Mouse (Mus musculus) myocyte (in vitro differentiated cells): ENCODE data around the gene Tulp3. TPM values are rescaled to one million over a fixed set of nuclear protein-coding genes. Genes with fewer than 3 reads are reported as not detected.
"Not testable (repeated sequence)": the region's sequence is repeated elsewhere in the genome, so short reads cannot be mapped to it uniquely, and the experiment has no call there.

Experiments
- H3K27me3 ChIP-seq: one replicate; pipeline ENCODE4 v1.6.1; 2011; ENCODE audit not compliant: control insufficient read depth, insufficient read depth, insufficient read length
- H3K36me3 ChIP-seq: one replicate; pipeline ENCODE4 v1.6.1; 2011; ENCODE audit not compliant: control insufficient read depth, insufficient read depth
- H3K4me2 ChIP-seq: one replicate; pipeline ENCODE4 v1.6.1; 2011; ENCODE audit warnings: low read depth, control low read depth
- H3K4me3 ChIP-seq: one replicate; pipeline ENCODE4 v1.5.1; 2011; ENCODE audit warnings: mild to moderate bottlenecking, control low read depth, moderate library complexity
- H3K79me2 ChIP-seq: one replicate; pipeline ENCODE4 v1.6.1; 2011; ENCODE audit not compliant: control insufficient read depth, insufficient read depth
- H3ac ChIP-seq: one replicate; pipeline ENCODE4 v1.6.1; 2011; ENCODE audit not compliant: control insufficient read depth, insufficient read length
- CEBPB ChIP-seq: IDR thresholded peaks from 2 replicates; pipeline ENCODE4 v1.6.1; 2011; ENCODE audit warnings: mild to moderate bottlenecking, moderate library complexity; ENCODE audit not compliant: poor library complexity, insufficient read depth, severe bottlenecking
- E2F4 ChIP-seq: IDR thresholded peaks from one replicate; pipeline ENCODE4 v1.6.1; 2011; ENCODE audit warnings: mild to moderate bottlenecking, control low read depth, moderate library complexity; ENCODE audit not compliant: insufficient read depth
- MAX ChIP-seq: IDR thresholded peaks from one replicate; pipeline ENCODE4 v1.6.1; 2011; ENCODE audit warnings: low read depth, mild to moderate bottlenecking, control low read depth
- MYOD1 ChIP-seq, 3 experiments: IDR thresholded peaks; one replicate each; pipeline ENCODE4 v1.6.1; 2011; ENCODE audit warnings: control low read depth in 2 of 3, low read depth in 2 of 3, mild to moderate bottlenecking in 2 of 3, moderate library complexity in 1 of 3; ENCODE audit not compliant: insufficient read length in 2 of 3, control insufficient read depth in 1 of 3
- MYOG ChIP-seq, 3 experiments: IDR thresholded peaks; one replicate each; pipeline ENCODE4 v1.6.1; 2011; ENCODE audit warnings: control low read depth in 2 of 3, low read depth in 2 of 3, mild to moderate bottlenecking in 2 of 3; ENCODE audit not compliant: insufficient read length in 2 of 3, control insufficient read depth in 1 of 3, insufficient read depth in 1 of 3
- POLR2A ChIP-seq: IDR thresholded peaks from one replicate; pipeline ENCODE4 v1.6.1; 2011; ENCODE audit warnings: low read depth, mild to moderate bottlenecking, control low read depth, moderate library complexity; ENCODE audit not compliant: insufficient read length
- POLR2AphosphoS2 ChIP-seq: IDR thresholded peaks from one replicate; pipeline ENCODE4 v1.6.1; 2011; ENCODE audit warnings: low read depth, control low read depth; ENCODE audit not compliant: insufficient read length
- REST ChIP-seq: IDR thresholded peaks from one replicate; pipeline ENCODE4 v1.6.1; 2011; ENCODE audit warnings: mild to moderate bottlenecking, control low read depth, moderate library complexity; ENCODE audit not compliant: insufficient read depth, insufficient read length
- SRF ChIP-seq: IDR thresholded peaks from one replicate; pipeline ENCODE4 v1.6.1; 2011; ENCODE audit warnings: low read depth; ENCODE audit not compliant: control insufficient read depth, insufficient read length
- TCF12 ChIP-seq: IDR thresholded peaks from one replicate; pipeline ENCODE4 v1.6.1; 2011; ENCODE audit warnings: mild to moderate bottlenecking, control low read depth; ENCODE audit not compliant: poor library complexity, insufficient read depth, severe bottlenecking
- TCF3 ChIP-seq: IDR thresholded peaks from one replicate; pipeline ENCODE4 v1.6.1; 2011; ENCODE audit warnings: low read depth, control low read depth; ENCODE audit not compliant: insufficient read length
- USF1 ChIP-seq: IDR thresholded peaks from one replicate; pipeline ENCODE4 v1.6.1; 2011; ENCODE audit warnings: low read depth, mild to moderate bottlenecking, control low read depth, moderate library complexity
- polyA plus RNA-seq: library from polyadenylated mRNA; unstranded; fragments of >200 nt; fragmentation: generic; extraction: Trizol; gene quantifications from one replicate; pipeline ENCODE4 v1.2.1, GENCODE M21; 2012; ENCODE audit warnings: missing spikeins

Gene Tulp3
- polyA plus RNA-seq, 1 experiment: 22.3 TPM

- Histone ChIP-seq H3ac (no peak overlapping the region), H3K4me2 (no peak overlapping the region), H3K79me2 (no peaks in the 10 kb centered on the region), H3K27me3 (no peaks in the 10 kb centered on the region), H3K4me3 (no peak overlapping the region), H3K36me3 (no peaks in the 10 kb centered on the region)
- no peak for TF ChIP-seq TCF3
- TF ChIP-seq MYOD1 (IDR thresholded peaks at IDR 0.05; ENCODE audit: control insufficient read depth in 1 of 3, insufficient read length in 2 of 3, low read depth in 2 of 3): no peak
- TF ChIP-seq REST: no peak
- TF ChIP-seq SRF: no peak
- TF ChIP-seq TCF12: no peak
- no peak for TF ChIP-seq POLR2AphosphoS2
- no peak for TF ChIP-seq E2F4
- TF ChIP-seq USF1: no peak
- no peak for TF ChIP-seq MYOG (IDR thresholded peaks at IDR 0.05; ENCODE audit: control insufficient read depth in 1 of 3, insufficient read depth in 1 of 3, insufficient read length in 2 of 3, low read depth in 2 of 3)
- TF ChIP-seq POLR2A: no peak
- no peak for TF ChIP-seq CEBPB
- no peak for TF ChIP-seq MAX
Measured at GRCm38 (mm10) chr6:128390683-128391082, 35.0 kb upstream of the Tulp3 start.

GRCm38 (mm10) chr6:128389185-128389584 is 33.5 kb upstream of the Tulp3 start:
- Histone ChIP-seq H3K36me3 (no peaks in the 10 kb centered on the region), H3ac (no peak overlapping the region), H3K27me3 (no peaks in the 10 kb centered on the region), H3K4me2 (no peak overlapping the region), H3K4me3 (no peak overlapping the region), H3K79me2 (no peaks in the 10 kb centered on the region)
- no peak for TF ChIP-seq MAX
- no peak for TF ChIP-seq SRF
- no peak for TF ChIP-seq TCF12
- no peak for TF ChIP-seq REST
- TF ChIP-seq E2F4: no peak
- TF ChIP-seq POLR2AphosphoS2: no peak

- Histone ChIP-seq H3K36me3 (no peaks in the 10 kb centered on the region), H3K4me3 (no peak overlapping the region), H3ac (no peak overlapping the region), H3K79me2 (no peaks in the 10 kb centered on the region), H3K27me3 (no peaks in the 10 kb centered on the region), H3K4me2 (no peak overlapping the region)
- TF ChIP-seq POLR2AphosphoS2 (no peak), CEBPB (no peak), REST (no peak), TCF12 (no peak), MAX (no peak), MYOG (IDR thresholded peaks at IDR 0.05; ENCODE audit: control insufficient read depth in 1 of 3, insufficient read depth in 1 of 3, insufficient read length in 2 of 3, low read depth in 2 of 3) (no peak), MYOD1 (IDR thresholded peaks at IDR 0.05; ENCODE audit: control insufficient read depth in 1 of 3, insufficient read length in 2 of 3, low read depth in 2 of 3) (no peak), SRF (no peak), TCF3 (no peak), POLR2A (no peak), E2F4 (no peak), USF1 (no peak)
Measured at GRCm38 (mm10) chr6:128385026-128385425, 29.4 kb upstream of the Tulp3 start.

- Histone ChIP-seq H3K27me3 (no peaks in the 10 kb centered on the region), H3ac (no peak overlapping the region), H3K4me2 (no peak overlapping the region), H3K36me3 (no peaks in the 10 kb centered on the region), H3K4me3 (no peak overlapping the region), H3K79me2 (no peaks in the 10 kb centered on the region)
- TF ChIP-seq MAX (no peak), POLR2A (no peak), MYOD1 (IDR thresholded peaks at IDR 0.05; ENCODE audit: control insufficient read depth in 1 of 3, insufficient read length in 2 of 3, low read depth in 2 of 3) (no peak), POLR2AphosphoS2 (no peak), SRF (no peak), USF1 (no peak), REST (no peak), CEBPB (no peak)
Measured at GRCm38 (mm10) chr6:128383752-128384151, 28.1 kb upstream of the Tulp3 start.

GRCm38 (mm10) chr6:128381254-128381653 is 25.6 kb upstream of the Tulp3 start:
- Histone ChIP-seq H3K4me3 (no peak overlapping the region), H3K79me2 (no peaks in the 10 kb centered on the region), H3K36me3 (no peaks in the 10 kb centered on the region), H3K4me2 (no peak overlapping the region), H3K27me3 (no peaks in the 10 kb centered on the region), H3ac (no peak overlapping the region)
- TF ChIP-seq SRF (no peak), POLR2AphosphoS2 (no peak), TCF3 (no peak), MAX (no peak)

GRCm38 (mm10) chr6:128380594-128381167 is 25.0 kb upstream of the Tulp3 start:
- H3ac ChIP-seq, H3K4me3 ChIP-seq, H3K4me2 ChIP-seq, H3K36me3 ChIP-seq, H3K27me3 ChIP-seq, H3K79me2 ChIP-seq: not testable (repeated sequence)
